Mouse (Mus musculus): Measurements from ENCODE around the gene Gpr15. TPM values are rescaled to one million over a fixed set of nuclear protein-coding genes. Genes with fewer than 3 reads are reported as not detected.

Gene Gpr15
- polyA plus RNA-seq, 1 experiment from 2014 or later: 0.08 TPM

DNA sequence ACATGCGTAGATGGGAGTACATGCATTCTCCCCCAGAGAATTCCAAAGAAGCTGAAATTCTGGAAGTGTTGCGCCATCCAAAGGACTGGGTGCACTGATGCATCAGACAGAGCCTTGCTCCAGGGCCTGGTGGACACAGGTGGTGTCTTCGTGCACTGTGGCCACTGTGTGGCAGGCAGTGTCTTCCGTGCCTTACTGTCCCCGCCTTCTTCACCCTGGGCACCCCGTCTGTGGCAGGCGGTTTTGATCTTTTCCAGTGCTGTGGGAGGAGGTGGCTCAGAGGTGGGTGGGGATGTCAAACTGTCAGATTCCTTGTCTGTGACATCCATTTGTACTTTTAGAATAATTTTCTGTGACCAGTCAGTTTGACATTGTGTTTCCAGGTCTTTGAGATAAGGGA lies 40.2 kb downstream of the Gpr15 start:
- Histone ChIP-seq H3K4me3 (replicated peaks) (no peak overlapping the region), H3K9ac (no peak overlapping the region), H3K4me2 (no peak overlapping the region), H3K9me3 (no peaks in the 10 kb centered on the region), H3K4me1 (no peaks in the 10 kb centered on the region), H3K27me3 (replicated peaks) (no peaks in the 10 kb centered on the region), H3K27ac (no peak overlapping the region), H3K36me3 (peaks cover 42% of the 10 kb centered on the region)
- ATAC-seq (ENCODE audit: insufficient read depth, low FRiP score, low read depth): no peak
- 75% methylated on average over 7 of the region's 7 CpGs for WGBS

GRCm38 (mm10) chr16:58677491-58677890 lies 41.4 kb downstream of the Gpr15 start:
- Histone ChIP-seq H3K36me3 (peaks cover 47% of the 10 kb centered on the region), H3K4me3 (replicated peaks) (no peak overlapping the region), H3K4me2 (no peak overlapping the region), H3K4me1 (no peaks in the 10 kb centered on the region), H3K9me3 (no peaks in the 10 kb centered on the region), H3K27ac (no peak overlapping the region), H3K27me3 (replicated peaks) (no peaks in the 10 kb centered on the region), H3K9ac (no peak overlapping the region)
- ATAC-seq (ENCODE audit: insufficient read depth, low FRiP score, low read depth): no peak
- 88% methylated on average over 5 of the region's 5 CpGs for WGBS

DNA sequence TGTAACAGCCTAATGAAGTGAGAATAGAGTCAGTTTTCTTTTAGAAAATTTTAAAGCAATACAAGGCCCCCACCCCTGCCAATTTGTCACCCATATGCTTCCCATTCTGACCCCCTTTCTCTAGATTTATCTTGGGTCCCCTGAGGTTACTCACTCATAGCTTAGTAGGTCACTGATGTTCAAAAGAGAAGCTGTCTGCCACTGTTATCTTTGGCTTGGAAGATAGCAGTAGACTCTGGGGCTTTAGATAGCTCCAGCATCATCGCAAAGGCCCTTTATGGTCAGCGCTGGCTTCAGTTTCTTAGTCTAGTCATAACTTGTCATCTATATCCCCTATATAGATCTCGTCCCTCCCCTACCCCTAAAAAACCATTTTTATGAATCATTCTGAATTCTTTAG lies 42.2 kb downstream of the Gpr15 start:
- peaks cover 47% of the 10 kb centered on the region for H3K36me3 ChIP-seq
- H3K4me1 ChIP-seq: no peaks in the 10 kb centered on the region
- H3K4me3 ChIP-seq (replicated peaks): no peak overlapping the region
- H3K9ac ChIP-seq: no peak overlapping the region
- H3K27ac ChIP-seq: no peak overlapping the region
- H3K4me2 ChIP-seq: no peak overlapping the region
- no peak for ATAC-seq (ENCODE audit: insufficient read depth, low FRiP score, low read depth)
- WGBS: 82% methylated on average over 3 of the region's 3 CpGs
- no peaks in the 10 kb centered on the region for H3K9me3 ChIP-seq
- no peaks in the 10 kb centered on the region for H3K27me3 ChIP-seq (replicated peaks)

GRCm38 (mm10) chr16:58676156-58676555 lies 42.7 kb downstream of the Gpr15 start:
- no peaks in the 10 kb centered on the region for H3K27me3 ChIP-seq (replicated peaks)
- no peak for ATAC-seq (ENCODE audit: insufficient read depth, low FRiP score, low read depth)
- no peak overlapping the region for H3K27ac ChIP-seq
- H3K4me2 ChIP-seq: no peak overlapping the region
- WGBS: 87% methylated on average over 7 of the region's 7 CpGs
- H3K9ac ChIP-seq: no peak overlapping the region
- H3K4me1 ChIP-seq: no peaks in the 10 kb centered on the region
- H3K9me3 ChIP-seq: no peaks in the 10 kb centered on the region
- no peak overlapping the region for H3K4me3 ChIP-seq (replicated peaks)
- peaks cover 47% of the 10 kb centered on the region for H3K36me3 ChIP-seq

GRCm38 (mm10) chr16:58675256-58675655 lies 43.6 kb downstream of the Gpr15 start:
- Histone ChIP-seq H3K9me3 (no peaks in the 10 kb centered on the region), H3K27me3 (replicated peaks) (no peaks in the 10 kb centered on the region), H3K27ac (no peak overlapping the region), H3K4me1 (no peaks in the 10 kb centered on the region), H3K9ac (no peak overlapping the region), H3K4me3 (replicated peaks) (no peak overlapping the region), H3K36me3 (peaks cover 43% of the 10 kb centered on the region), H3K4me2 (no peak overlapping the region)
- ATAC-seq (ENCODE audit: insufficient read depth, low FRiP score, low read depth): no peak
- 95% methylated on average over 13 of the region's 13 CpGs for WGBS

GRCm38 (mm10) chr16:58673811-58674410 lies 45.0 kb downstream of the Gpr15 start:
- Histone ChIP-seq H3K27ac (no peak overlapping the region), H3K4me3 (replicated peaks) (no peak overlapping the region), H3K9ac (no peak overlapping the region), H3K4me1 (no peaks in the 10 kb centered on the region), H3K4me2 (no peak overlapping the region), H3K36me3 (peaks cover 43% of the 10 kb centered on the region), H3K9me3 (no peaks in the 10 kb centered on the region), H3K27me3 (replicated peaks) (no peaks in the 10 kb centered on the region)
- WGBS: 92% methylated on average over 15 of the region's 15 CpGs
- ATAC-seq (ENCODE audit: insufficient read depth, low FRiP score, low read depth): no peak

- Histone ChIP-seq H3K4me2 (no peak overlapping the region), H3K27ac (no peak overlapping the region), H3K9me3 (no peaks in the 10 kb centered on the region), H3K36me3 (peaks cover 32% of the 10 kb centered on the region), H3K4me3 (replicated peaks) (no peak overlapping the region), H3K27me3 (replicated peaks) (no peaks in the 10 kb centered on the region), H3K9ac (no peak overlapping the region), H3K4me1 (no peaks in the 10 kb centered on the region)
- 89% methylated on average over 13 of the region's 13 CpGs for WGBS
- no peak for ATAC-seq (ENCODE audit: insufficient read depth, low FRiP score, low read depth)
These were observed 46.5 kb downstream of the Gpr15 start for GRCm38 (mm10) chr16:58672396-58672795.

DNA sequence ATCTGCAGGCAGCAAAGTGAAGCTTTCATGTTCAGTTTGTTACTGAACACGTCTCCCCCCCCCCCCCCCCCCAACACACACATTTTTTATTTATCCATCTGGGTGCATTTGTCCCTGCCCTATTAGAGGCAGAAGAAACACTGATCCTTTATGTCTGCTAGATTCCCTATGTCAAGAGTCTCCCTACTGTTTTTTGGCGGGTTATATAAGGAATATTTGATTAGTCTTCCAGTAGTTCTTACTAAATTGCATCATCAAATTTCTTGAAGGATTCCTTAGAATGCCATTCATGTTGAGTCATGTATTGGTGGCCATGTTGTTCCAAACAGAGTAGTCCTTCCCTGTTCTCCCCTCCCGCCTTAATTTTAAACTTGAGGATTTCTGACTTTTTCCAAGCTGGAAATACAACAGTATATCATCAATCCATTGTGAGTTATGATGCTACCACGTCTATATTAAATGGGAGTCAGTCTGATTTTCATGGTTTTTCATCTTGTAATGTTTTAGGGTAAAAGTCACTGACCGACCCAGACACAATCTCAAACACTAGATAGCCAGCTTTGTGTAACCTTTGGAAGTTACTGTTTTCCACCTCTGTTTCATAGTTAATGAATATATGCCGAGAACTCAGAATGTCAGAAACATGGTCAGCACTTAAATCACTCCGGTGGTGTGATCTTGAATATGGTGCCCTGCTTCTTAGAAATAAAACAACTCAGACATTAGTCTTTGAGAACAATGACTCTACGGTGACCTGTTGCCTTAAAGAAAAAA lies 47.5 kb downstream of the Gpr15 start:
- no peaks in the 10 kb centered on the region for H3K27me3 ChIP-seq (replicated peaks)
- no peaks in the 10 kb centered on the region for H3K4me1 ChIP-seq
- peak overlapping the region; percentile 97 for H3K4me3 ChIP-seq (replicated peaks)
- H3K4me2 ChIP-seq: peak overlapping the region; percentile 66
- H3K9ac ChIP-seq: 0 out of 2 replicates have a peak overlapping the region, but pooled peaks have one; percentile 86
- no peak for ATAC-seq (ENCODE audit: insufficient read depth, low FRiP score, low read depth)
- H3K9me3 ChIP-seq: no peaks in the 10 kb centered on the region
- H3K27ac ChIP-seq: no peak overlapping the region
- WGBS: 65% methylated on average over 8 of the region's 8 CpGs
- peaks cover 26% of the 10 kb centered on the region for H3K36me3 ChIP-seq

- Histone ChIP-seq H3K4me1 (no peaks in the 10 kb centered on the region), H3K9ac (peak overlapping the region; percentile 86), H3K27ac (peak overlapping the region; percentile 95), H3K36me3 (peaks cover 21% of the 10 kb centered on the region), H3K9me3 (no peaks in the 10 kb centered on the region), H3K4me2 (peak overlapping the region; percentile 66), H3K4me3 (replicated peaks) (peak overlapping the region; percentile 97), H3K27me3 (replicated peaks) (no peaks in the 10 kb centered on the region)
- under 1% methylated on average over 25 of the region's 25 CpGs for whole genome bisulfite sequencing
- ATAC-seq (ENCODE audit: insufficient read depth, low FRiP score, low read depth): no peak
These were observed 48.2 kb downstream of the Gpr15 start for GRCm38 (mm10) chr16:58670643-58671042.

DNA sequence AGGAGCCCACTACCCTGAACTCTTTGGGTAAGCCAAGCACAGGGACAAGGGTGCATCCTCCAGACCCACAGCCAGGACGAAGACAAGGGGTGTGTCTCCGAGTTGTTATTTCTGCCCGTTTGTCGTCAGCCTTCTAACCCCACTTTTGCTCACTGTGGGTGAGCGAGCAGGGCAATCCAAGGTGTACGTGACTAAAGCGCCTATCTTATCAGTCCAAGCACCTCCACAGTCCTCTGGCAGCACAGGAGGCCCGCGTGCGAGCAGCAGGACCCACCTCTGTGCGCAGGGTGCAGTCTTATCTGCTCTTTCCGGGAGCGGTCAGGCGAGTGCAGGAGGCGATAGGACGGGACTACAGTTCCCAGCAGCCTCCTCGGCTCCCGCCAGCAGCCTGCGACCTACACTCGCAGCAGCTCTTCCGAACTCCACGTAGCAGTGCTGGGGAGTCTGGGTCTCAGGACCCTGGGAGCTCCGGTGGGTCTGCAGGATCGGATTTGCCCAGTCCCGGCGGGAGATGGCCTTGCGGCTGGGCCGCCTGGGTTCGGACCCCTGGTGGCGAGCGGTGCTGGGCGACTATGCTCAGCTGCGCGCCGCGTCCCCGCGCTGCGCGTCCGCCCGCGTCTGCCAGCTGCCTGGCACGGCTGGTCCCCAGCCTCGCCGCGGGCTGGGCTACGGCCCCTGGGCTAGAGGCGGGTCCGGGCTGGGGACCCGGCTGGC lies 48.8 kb downstream of the Gpr15 start, which contains the start of gene Cpox:
Cpox (plus strand) TSS at position 376 of the 714 bp plus-strand sequence.
- Histone ChIP-seq H3K9ac (peak within 1 kb of the TSS; percentile 86), H3K4me2 (peak within 1 kb of the TSS; percentile 66), H3K4me1 (no peaks in the 10 kb centered on the region), H3K27ac (peak within 1 kb of the TSS; percentile 95), H3K9me3 (no peaks in the 10 kb centered on the region), H3K36me3 (peaks cover 19% of the 10 kb centered on the region), H3K27me3 (replicated peaks) (no peaks in the 10 kb centered on the region), H3K4me3 (replicated peaks) (peak within 1 kb of the TSS; percentile 97)
- peak; percentile 100 for ATAC-seq (ENCODE audit: insufficient read depth, low FRiP score, low read depth)
- under 1% methylated on average over 51 of the region's 51 CpGs for WGBS

DNA sequence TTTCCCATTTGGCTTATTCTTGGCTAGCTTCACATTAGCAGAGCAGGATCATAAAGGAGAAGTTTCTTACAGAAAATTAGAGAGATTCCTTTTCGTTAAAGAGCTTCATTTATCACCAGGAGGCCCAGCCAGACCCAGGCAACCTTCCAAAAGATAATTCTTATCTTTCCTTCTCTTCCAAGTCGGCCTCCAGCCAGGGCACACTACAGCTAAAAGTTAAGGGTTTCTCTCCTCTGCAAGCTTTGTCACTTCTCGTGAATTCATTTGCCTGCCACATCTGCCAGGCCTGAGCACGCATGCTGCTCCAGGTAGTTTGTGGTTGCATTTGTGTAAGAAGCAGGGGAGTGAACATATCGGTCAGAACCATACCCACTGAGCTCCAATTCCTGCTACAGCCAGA lies 49.6 kb downstream of the Gpr15 start:
- Histone ChIP-seq H3K4me1 (no peaks in the 10 kb centered on the region), H3K27me3 (replicated peaks) (no peaks in the 10 kb centered on the region), H3K9ac (no peak overlapping the region), H3K27ac (peak overlapping the region; percentile 95), H3K4me3 (replicated peaks) (peak overlapping the region; percentile 2; the same call in 1 of the 2 replicates), H3K4me2 (peak overlapping the region; percentile 66), H3K9me3 (no peaks in the 10 kb centered on the region), H3K36me3 (peaks cover 10% of the 10 kb centered on the region)
- ATAC-seq (ENCODE audit: insufficient read depth, low FRiP score, low read depth): no peak
- 32% methylated on average over 5 of the region's 5 CpGs for WGBS

DNA sequence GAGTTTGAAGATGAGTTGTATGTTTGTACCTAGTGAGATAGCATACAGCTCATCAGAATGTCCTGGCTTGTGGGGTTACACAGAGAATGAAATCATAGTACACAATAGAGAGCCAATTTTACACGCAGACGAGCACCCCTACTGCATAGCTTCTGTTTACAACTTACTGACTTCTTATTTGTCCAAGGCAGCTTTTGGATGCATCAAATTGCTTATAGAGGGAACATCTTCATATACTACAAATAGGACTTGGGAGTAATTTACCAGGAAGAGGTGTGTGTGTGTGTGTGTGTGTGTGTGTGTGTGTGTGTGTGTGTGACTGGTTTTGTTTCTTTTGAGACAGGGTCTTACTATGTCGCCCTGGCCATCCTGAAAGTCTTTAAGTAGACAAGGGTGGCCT lies 50.3 kb downstream of the Gpr15 start:
- no peak overlapping the region for H3K27ac ChIP-seq
- H3K9me3 ChIP-seq: no peaks in the 10 kb centered on the region
- WGBS: 84% methylated on average over 3 of the region's 3 CpGs

More for the DNA sequence above, 50.3 kb downstream of the Gpr15 start:
- Histone ChIP-seq H3K27me3 (replicated peaks) (no peaks in the 10 kb centered on the region), H3K9ac (no peak overlapping the region), H3K36me3 (0 out of 2 replicates have a peak, but pooled peaks cover 5% of the 10 kb centered on the region), H3K4me3 (replicated peaks) (no peak overlapping the region), H3K4me2 (no peak overlapping the region), H3K4me1 (no peaks in the 10 kb centered on the region)
- no peak for ATAC-seq (ENCODE audit: insufficient read depth, low FRiP score, low read depth)

Data from stomach, embryonic 15.5 days (tissue).